Comparison of ENCODE assay signal across 18 mouse cellular contexts in the genomic region with DNA sequence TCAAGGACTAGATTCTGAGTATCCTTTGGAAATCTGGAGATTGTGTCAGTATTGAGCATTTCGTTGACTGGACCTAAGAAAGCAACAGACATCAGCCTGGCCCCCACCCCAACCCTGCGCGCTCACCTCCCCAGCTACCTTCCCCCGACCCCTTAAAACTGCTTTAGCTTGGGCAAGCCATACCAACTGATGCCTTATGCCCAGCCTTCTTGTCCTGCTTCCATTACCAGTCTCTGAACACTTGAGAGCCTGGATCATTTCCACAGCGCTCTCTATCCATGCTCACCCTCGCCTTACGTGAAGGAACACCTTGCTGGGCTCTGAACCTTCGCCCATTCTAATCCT.
"Had no signal": no experiment of that assay in that cellular context is flagged by ENCODE, and none has a peak within 500 bp of the region (broad histone marks: within the 10 kb centered on the region; RNA-seq: fewer than 3 reads in every experiment).

No protein-coding gene starts in this region.

- H3K27me3 ChIP-seq: lung, embryonic 15.5 days; megakaryocyte, embryonic 14.5 days; midbrain, embryonic 13.5 days; midbrain, embryonic 15.5 days; neural tube, embryonic 12.5 days had no signal

- ATAC-seq: lung, postnatal 0 days; midbrain, embryonic 13.5 days; midbrain, embryonic 15.5 days had no signal

- H3K4me3 ChIP-seq: lung, embryonic 15.5 days; megakaryocyte, embryonic 14.5 days; midbrain, embryonic 13.5 days; midbrain, embryonic 15.5 days; neural tube, embryonic 12.5 days had no signal

- H3K9ac ChIP-seq: lung, embryonic 15.5 days; midbrain, embryonic 13.5 days; midbrain, embryonic 15.5 days; neural tube, embryonic 12.5 days had no signal

- H3K9me3 ChIP-seq: lung, embryonic 15.5 days; megakaryocyte, embryonic 14.5 days; midbrain, embryonic 13.5 days; midbrain, embryonic 15.5 days; neural tube, embryonic 12.5 days had no signal

- H3K36me3 ChIP-seq: lung, embryonic 15.5 days; midbrain, embryonic 13.5 days; midbrain, embryonic 15.5 days; neural tube, embryonic 12.5 days had no signal

- DNase-seq: lung, adult 2 months; lung, postnatal 14 days; lung, postnatal 36 days; right cerebral cortex, adult 18-20 months; right cerebral cortex, postnatal 25 days; right cerebral cortex, postnatal 4 days; spleen, adult 18-20 months; thymus, adult 18-20 months; thymus, postnatal 14 days; thymus, postnatal 36 days had no signal

- H3K4me1 ChIP-seq: lung, embryonic 15.5 days; megakaryocyte, embryonic 14.5 days had no signal

- H3K27ac ChIP-seq: lung, embryonic 15.5 days; macrophage; midbrain, embryonic 13.5 days; midbrain, embryonic 15.5 days; neural tube, embryonic 12.5 days had no signal

- H3K4me2 ChIP-seq: lung, embryonic 15.5 days; midbrain, embryonic 11.5 days; midbrain, embryonic 13.5 days; midbrain, embryonic 15.5 days; neural tube, embryonic 12.5 days had no signal
